Mouse (Mus musculus): ENCODE results near the gene Olfr49.

Gene Olfr49

DNA sequence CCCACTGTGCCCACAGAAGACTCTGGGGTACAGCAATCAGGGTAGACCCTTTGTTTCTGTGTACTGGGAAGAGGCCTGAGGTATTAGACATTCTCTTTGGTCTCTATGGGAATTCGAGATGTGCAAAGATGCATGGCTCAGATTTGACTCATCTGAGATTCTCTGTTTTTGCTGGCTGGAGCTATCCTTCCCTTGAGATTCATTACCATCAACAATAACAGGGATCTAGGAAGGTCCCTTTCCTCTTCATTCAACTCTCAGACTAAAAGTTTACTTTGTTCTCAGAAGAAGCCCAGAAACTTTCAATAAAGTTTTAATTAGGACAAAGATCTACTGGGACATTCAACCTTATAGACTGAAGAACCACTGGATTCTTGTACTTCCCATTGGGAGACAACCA, at the start of gene Olfr49:
Gene Olfr49 (minus strand): TSS at position 101 of the 400 bp plus-strand sequence.
- DNase-seq (ENCODE audit: low spot score in 2 of 2), result no peak

DNA sequence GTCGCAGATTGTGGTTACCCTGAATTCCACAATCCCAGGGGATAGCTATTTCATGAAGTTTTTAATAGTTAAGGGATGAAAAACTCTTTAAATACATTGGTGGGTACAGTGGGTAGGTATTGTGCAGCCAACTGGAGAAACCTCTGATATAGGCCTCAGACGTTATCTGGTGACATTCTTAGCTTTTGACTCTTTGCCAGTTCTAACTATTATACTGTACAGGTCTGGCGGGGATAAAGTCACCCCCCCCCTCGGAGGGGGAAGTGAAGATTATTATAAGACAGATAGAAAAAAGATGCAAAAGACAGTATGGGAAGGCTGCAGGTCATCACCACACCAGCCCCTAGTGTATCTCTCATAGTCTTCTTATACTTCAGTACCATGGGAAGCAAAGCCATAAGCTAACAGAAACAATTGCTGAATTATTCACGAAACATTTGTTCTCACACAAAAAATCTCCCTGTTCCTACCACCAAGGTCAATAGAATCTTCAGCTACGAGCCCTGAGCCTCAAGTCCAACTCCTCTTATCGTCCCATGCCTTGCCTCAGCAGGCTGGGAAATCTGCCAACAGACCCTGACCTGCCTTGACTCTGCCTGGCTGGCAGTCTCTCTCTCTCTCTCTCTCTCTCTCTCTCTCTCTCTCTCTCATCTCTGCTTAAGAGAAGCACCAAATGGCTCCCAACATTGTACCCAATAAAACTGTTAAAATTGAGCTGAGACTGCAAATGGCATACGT, 48.9 kb upstream of the Olfr49 start:
- no peak for DNase-seq (ENCODE audit: low spot score in 2 of 2)

DNA sequence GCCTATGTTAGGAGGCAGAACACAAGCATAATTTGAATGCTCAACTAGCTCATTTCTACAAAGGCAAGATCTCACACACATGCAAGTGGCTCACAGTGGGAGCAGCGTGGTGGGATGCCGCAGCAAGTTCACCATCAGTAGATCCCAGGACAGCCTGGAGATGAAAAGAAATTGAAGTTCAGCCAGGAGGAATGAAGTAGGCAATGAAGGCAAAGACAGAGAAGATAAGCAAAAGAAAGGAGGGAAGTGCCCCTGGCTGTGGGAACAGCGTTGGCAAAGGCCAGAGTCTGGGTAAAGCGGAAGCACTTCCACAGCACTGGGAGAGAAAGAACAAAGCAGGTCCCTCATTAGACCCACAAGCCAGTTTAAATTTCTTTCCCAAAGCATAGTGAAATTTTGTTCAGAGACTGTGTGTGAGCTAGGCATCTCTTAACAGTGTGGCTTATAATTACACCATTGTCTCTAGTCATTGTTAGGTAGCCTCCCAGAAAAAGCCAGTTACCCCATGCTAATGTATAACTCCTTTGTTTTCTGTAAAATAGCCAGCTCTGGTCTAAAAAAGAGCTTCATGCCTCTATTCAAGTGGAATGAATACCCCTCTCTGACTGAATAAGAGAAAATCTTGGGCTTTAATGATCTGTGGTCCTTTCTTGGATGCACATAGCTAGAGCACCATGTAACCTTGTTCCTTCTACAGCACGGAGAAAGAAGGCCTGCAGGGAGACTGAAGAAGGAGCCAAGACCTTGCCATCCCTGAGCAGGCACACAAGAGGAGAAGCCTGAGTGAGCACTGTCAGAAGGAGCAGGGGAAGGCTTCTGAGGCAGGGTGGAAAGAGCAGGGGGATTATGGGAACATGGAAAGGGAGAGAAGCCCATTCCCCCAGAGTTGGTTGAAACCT, 47.7 kb upstream of the Olfr49 start:
- DNase-seq (ENCODE audit: low spot score in 2 of 2), result no peak

DNA sequence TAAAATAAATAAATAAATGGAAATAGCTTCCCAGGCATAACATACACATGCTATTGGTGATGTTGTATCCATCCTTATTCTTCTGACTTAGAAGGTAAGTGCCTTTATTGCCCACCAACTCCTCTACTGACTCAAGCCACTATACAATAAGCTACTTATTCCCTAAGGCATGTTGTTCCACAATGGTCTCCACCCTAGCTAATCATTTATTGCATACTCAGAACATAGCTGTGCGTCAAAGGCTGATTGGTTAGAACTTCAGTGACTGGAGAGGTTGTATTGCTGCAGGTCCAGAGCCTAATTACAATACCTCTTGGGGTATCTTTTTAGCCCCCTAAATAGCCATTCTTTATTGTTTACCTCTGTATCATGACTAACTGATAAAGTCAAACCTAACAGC, 46.4 kb upstream of the Olfr49 start:
- DNase-seq (ENCODE audit: low spot score in 2 of 2), result no peak

DNA sequence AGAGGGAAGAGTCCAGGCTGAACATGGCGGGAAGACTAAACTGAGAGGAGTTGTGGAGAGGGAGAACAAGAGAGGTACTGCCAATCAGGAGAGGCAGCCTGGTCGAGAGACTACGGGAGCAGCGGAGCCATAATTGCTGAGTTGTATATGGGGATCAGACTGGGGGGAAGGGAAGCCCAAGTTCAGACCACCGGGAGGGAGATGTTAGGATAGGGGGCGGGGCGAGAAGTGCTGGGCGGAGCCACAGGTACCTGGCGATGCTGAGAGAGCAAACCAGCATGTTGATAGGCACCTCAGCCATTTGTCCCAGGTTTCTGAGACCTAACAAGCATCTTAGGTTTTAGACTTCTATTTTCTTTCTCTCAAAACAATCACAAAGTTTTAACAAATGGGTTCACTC, 44.5 kb upstream of the Olfr49 start:
- DNase-seq (ENCODE audit: low spot score in 2 of 2), result no peak

DNA sequence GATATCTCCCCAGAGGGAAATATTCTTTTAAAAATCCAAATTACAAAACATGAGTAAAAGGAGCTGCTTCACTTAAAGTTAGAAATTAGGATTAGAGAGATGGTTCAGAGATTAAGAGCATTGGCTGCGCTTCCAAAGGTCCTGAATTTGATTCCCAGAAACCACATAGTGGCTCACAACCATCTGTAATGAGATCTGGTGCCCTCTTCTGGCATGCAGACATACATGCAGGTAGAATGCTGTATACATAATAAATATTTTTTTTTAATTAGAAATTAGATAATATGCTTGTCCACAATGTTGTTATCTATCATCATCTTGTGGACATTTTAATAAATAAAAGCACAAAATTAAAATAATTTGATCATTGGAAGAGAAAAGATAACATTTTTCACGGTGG, 43.8 kb upstream of the Olfr49 start:
- DNase-seq (ENCODE audit: low spot score in 2 of 2), result no peak

DNA sequence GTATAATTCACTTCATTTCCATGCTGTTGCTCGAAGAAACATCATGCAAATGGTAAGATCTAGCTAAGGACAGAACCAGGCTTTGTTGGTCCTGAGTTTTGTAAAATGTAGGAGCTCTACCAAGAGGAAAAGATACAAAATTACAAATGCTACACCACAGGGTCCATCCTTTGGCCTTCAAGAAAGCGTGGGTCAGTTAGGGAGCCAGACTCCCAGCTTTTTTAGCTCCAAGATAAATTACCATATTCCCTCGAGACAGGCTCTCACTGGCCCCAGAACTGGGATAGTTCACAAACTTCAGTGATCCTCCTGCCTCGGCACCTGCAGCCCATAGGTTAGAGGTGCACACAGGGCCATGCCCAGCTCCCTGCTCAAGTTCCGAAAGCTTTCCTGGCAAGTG, 39.7 kb upstream of the Olfr49 start:
- no peak for DNase-seq (ENCODE audit: low spot score in 2 of 2)

DNA sequence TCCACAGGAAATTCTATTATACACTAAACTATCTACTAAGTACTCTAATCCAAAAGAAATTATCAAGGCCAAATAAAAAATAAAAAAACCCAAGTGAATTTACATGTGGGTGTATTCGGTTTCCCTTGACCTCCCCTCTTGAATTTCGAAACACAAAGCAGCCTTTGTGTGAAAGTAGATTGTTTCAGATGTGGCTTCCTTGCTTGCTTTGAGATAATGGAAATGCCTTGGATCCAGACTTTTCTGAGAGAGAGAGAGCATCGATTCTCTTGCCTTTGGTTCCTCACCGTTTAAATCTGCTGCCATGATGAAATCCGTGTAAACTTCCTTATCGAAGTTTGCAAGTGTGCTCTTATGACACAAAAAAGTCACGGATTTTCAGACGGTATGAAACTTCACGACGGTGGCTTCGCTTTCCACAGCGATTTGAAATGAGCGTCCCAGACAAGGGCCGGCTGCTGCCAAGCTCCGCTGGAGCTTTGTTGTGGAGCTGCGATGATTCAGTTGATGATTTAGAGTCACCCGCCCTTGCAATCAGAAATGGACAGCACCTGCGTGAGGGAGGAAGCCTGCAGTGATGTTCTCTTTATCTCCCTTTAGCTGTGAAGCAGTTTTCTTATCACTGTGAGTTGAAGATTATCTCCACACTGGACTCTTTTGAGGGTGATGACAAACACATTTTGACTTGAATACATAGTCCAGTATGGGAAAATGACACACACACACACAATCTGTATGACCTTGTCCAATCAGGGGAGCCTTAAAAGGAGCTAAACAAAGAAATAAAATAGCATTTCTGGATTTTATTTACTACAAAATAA, 37.0 kb upstream of the Olfr49 start:
- no peak for DNase-seq (ENCODE audit: low spot score in 2 of 2)

DNA sequence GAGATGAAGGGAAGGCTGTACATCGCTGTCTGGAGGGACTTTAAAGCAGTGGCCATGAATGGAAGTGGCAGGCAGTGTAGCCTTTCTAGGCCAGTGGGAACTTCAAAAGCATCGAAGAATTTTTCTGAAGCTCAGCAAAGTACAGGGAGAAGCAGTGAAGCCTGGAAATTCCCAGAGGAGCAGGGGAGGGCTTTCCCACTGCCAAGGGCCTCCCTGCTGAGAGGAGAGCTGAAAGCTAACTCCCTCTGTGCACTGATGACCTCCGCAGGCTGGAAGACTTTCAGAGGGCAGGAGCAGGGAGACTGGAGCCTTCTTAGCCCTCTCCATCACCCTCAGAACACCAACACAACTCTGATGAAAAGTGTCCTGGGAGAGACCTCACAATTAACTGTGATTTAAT, 27.0 kb upstream of the Olfr49 start:
- no peak for DNase-seq (ENCODE audit: low spot score in 2 of 2)

DNA sequence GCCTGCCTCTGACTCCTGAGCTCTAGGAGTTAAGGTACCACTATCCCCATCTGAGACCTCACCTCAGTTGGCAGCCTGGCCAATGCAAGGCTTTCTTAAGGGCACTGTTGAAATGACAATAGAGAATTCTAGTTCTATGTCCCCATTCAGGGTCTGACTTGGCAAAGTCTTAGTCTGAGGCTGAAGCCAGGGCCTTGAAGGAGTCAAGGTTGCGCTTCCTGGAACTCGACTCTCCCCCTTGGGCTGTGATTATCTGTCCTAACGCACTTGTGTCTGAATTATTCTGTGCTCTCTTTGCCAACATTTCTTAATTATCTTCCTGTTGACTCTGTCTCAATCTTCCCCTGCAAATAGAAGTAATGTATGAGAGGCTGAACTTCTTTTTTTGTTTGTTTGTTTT, 15.9 kb upstream of the Olfr49 start:
- DNase-seq (ENCODE audit: low spot score in 2 of 2), result no peak

DNA sequence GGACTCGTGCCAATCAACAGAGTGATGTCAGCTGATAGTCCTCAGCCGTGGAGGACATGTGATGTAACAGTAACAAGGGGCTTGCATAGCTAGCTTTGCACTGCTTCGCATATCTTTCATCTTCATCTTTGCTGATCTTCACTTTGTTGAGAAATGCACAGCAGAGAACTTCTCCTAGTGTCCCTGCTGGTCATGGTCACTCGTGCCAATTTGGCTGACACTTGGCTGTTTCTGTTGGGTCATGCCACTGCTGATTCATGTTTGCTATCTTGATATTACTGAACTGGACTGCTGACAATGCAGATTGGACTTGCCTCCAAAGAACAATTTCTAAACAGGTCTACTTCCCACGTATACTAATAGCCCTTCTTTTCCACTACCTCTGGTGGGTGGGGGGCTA, 15.4 kb upstream of the Olfr49 start:
- no peak for DNase-seq (ENCODE audit: low spot score in 2 of 2)

DNA sequence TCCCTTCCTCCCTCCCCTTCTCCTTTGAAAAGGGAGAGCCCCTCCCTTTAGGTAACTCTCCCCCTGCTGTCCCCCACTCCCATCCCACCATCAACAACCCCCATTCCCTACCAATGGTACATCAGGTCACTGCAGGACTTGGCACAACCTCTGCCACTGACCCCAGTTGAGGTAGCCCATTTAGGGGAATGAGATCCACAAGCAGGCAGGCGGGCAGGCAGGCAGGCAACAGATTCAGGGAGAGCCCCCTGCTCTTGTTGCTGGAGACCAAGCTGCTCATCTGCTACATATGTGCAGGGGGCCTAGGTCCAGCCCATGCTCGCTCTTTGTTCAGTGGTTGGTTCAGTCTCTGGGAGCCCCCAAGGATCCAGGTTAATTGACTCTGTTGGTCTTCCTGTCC, 8.3 kb downstream of the Olfr49 start:
- no peak for DNase-seq (ENCODE audit: low spot score in 2 of 2)

DNA sequence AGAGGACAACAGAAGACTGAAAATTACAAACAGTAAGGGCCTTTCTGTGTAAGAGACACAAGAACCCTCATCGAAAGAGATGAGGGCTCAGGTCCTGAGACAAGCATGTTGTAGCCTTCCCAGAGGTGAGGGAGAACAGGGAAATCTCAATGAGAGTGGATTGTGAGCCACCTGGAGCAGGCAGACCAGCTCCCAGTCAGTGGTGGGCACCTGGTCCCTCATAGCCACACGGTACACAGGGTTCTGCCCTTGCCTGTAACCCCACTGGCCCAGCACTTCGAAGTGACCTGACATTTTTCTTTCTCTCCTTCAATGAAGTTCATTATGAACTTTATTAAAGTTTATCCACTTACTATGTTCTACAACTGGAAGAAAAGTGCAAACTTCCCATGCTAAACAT, 12.0 kb downstream of the Olfr49 start:
- DNase-seq (ENCODE audit: low spot score in 2 of 2), result no peak

DNA sequence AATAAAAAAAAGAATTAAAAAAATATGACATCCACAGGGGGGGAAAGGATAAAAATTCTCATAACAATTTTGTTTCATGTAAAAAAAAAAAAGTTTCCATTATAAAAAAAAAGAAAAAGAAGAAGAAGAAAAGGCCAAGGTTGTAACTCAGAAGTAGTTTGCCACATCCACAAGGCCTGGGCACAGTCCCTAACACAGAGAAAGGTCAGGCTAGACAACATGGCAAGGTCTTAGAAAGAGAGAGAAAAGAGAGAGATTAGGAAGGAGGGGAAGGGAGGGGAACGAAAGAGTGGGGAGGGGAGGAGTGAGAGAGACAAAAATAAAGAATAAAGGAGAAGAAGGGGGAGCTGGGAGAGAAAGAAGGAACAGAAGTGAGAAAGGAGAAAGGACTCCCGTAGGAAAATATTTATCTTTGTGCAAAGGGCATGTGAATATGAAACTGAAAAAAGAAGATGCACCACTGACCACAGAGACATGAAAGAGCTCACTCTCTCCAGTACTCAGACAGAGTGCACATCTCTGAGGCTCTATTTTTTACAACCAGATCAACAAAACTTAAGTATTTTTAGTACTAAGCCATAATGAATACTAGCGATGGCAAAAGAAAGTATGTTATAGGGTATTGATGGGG, 12.6 kb downstream of the Olfr49 start:
- DNase-seq (ENCODE audit: low spot score in 2 of 2), result no peak

DNA sequence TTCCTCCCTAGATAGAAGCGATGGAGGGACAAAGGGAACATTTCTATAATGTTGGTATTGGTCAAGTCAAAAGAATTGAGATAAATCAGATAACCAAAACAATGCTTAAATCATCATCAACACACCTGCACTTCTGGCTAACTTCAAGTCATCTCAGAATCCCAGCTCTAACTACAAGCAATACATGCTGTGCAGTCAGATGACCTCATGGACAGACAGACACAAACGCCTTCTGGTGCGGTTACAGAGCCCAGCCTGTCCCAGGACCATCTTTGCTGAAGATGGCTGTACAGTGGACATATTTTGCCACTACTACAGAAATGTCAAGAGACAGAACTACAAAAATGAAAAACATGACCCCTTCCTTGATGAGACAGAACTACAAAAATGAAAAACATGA, 14.3 kb downstream of the Olfr49 start:
- DNase-seq (ENCODE audit: low spot score in 2 of 2), result no peak

DNA sequence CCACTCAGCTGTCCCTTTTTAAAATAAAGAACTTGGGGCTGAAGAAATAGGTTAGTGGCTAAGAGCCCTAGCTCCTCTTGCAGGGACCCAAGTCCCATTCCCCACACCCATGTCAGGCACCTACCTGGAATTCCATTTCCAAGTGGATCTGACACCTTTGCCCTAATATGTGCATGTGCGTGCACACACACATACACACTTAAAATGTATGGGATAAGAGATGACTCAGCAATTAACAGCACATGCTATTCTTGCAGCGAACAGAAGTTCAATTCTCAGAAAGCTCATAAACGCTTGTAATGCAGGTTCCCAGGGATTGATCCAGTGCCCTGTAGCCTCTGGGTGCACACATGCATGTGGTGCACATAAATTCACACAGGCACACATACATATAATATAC, 15.2 kb downstream of the Olfr49 start:
- no peak for DNase-seq (ENCODE audit: low spot score in 2 of 2)

DNA sequence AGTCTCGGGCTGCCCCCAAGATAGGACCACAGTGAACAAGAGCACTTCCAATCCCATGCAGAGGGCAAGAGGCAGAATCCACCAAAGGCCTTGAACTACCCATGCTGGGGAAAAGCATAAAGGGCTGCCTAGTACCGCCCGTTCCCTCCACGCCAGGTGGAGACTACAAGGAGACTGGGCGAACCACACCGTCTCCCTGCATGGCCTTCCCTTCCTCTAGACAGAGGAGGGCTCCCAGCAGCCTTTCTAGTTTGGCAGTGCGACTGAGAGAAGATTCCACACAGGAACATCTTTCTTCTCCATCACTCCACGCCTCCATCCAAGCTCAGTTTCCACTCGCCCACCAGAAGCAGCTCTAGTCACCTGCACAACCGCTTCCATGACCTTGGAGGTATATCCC, 16.8 kb downstream of the Olfr49 start:
- DNase-seq (ENCODE audit: low spot score in 2 of 2), result no peak

DNA sequence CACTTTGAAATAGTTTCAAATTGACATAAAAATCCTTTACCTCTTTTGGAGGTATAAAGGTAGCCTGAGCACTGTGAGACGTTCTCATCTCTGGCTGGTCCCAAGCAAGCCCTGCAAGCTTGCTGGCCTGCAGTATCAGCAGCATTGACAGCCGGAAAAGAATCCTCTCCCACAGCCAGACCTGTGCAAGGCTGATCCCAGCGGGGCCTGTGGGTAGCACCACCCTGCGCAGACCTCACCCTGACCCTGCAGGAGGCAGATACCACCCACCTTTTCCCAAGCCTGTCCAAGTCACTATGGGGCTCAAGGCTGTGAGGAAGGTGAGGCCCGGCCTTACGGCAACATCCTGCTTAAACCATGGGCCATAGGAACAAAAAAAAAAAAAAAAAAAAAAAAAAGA, 18.8 kb downstream of the Olfr49 start:
- DNase-seq (ENCODE audit: low spot score in 2 of 2), result no peak

DNA sequence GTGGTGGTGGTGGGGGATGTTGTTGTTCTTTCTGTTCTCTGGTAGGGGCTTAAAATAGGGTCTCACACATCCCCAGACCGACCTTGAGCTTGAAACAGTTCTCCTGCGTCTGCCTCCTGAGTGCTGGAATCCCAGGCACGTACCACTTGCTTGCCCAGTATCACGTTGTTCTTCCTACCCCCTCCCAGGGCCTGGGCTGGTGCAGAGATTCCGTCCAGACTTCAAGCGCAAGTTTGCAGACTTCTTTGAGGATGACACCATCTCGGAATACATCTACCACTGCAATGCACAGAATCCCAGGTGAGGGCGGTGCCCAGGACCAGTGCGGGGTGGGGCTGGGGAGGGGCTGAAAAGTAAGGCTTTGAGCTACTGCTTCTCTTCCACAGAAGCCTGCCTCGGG, 19.6 kb downstream of the Olfr49 start:
- no peak for DNase-seq (ENCODE audit: low spot score in 2 of 2)

DNA sequence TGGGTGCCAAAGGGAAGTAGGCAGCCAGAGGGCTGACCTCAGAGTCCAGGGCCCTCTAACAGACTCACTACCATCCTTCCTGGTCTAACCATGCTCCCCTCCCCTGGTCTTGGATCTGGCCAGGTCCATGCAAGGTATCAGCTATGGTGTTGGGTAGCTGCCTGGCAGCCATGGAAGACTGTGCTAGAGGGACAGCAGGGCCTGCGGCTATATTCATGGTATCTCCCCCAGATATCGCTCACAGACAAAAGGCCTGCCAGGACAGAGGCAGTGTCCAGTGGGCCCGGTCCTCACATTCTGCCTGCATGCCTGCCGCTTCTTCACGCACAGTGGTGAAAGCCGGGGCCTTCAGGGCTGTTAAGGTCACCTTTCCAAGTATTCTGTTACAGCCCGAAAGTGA, 20.5 kb downstream of the Olfr49 start:
- DNase-seq (ENCODE audit: low spot score in 2 of 2), result no peak

DNA sequence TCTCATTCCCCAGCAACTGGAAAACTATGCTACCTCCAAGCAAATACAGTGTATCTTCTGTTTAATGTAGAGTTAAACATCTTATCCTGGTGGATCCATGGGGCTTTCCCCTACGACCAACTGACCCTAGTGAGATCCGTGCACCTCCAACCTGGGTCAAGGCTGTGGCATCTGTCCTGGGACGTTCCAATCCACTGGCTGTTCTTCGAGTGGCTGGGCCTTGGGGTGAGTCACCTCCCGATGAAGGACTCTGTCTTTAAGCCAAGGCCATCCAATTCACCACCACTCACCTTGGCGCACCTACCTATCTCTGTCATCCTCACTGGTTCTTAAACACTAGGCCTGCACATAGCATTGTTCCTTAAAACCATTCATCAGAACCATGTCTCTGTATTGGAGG, 21.6 kb downstream of the Olfr49 start:
- no peak for DNase-seq (ENCODE audit: low spot score in 2 of 2)

DNA sequence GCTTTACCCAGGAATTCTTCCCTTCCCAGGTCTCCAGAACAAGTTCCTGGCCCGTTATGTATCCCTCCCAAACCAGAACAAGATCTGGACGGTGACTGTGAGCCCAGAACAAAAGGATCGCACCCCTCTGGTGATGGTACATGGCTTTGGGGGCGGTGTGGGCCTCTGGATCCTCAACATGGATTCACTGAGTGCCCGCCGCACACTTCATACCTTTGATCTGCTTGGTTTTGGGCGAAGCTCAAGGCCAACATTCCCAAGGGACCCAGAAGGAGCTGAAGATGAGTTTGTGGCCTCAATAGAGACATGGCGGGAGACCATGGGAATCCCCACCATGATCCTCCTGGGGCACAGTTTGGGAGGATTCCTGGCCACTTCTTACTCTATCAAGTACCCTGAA, 22.1 kb downstream of the Olfr49 start:
- no peak for DNase-seq (ENCODE audit: low spot score in 2 of 2)

Data from frontal cortex, postnatal 36 days (tissue).